Mouse (Mus musculus): Measurements from ENCODE around the gene Hdac5.

GRCm38 (mm10) chr11:102228646-102229268 lies 1.2 kb downstream of the Hdac5 start:
- TF ChIP-seq CTCF (IDR thresholded peaks at IDR 0.05; ENCODE audit: control insufficient read depth, insufficient read depth, insufficient replicate concordance, low read depth, low read length) (no peak), POLR2A (IDR thresholded peaks at IDR 0.05; ENCODE audit: control insufficient read depth, low read depth, low read length) (no peak)
